Mouse (Mus musculus): Measurements from ENCODE around the gene Gm28539.
"Not testable (repeated sequence)": the region's sequence is repeated elsewhere in the genome, so short reads cannot be mapped to it uniquely, and the experiment has no call there.

Gene Gm28539

DNA sequence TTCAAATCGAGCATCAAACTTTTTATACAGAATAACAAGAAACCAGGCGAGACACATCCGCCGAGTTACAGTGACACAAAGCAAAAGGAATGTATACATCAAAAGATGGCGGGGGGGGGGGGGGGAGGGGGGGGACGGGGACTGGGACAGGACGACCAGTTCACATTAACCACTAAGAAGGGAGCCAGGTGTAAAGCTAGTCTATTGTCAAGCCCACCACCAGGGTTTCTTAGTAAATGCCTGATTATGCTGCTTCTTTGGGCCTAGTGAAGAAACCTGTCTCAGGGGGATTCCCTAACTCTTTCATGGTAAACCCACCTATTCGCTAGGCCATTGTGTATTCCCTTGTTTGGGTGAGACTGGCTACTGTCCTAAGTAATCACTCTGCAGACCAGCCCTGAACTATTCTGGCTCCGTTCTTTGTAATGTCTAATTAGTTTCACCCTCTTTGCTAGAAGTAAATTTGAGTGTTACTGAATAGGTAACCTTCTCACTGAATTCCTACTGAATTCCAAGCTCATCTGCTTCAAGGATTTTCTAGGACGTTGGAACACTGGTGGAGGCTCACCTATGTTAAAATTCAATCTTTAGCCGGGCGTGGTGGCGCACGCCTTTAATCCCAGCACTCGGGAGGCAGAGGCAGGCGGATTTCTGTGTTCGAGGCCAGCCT is 13.3 kb downstream of the Gm28539 start:
- not testable (repeated sequence) for DNase-seq (ENCODE audit: extremely low spot score, low read depth, low spot score)

- DNase-seq (ENCODE audit: extremely low spot score, low read depth, low spot score) = peak; percentile 24
Measured at GRCm38 (mm10) chr16:18858551-18858950, 22.2 kb downstream of the Gm28539 start.

DNA sequence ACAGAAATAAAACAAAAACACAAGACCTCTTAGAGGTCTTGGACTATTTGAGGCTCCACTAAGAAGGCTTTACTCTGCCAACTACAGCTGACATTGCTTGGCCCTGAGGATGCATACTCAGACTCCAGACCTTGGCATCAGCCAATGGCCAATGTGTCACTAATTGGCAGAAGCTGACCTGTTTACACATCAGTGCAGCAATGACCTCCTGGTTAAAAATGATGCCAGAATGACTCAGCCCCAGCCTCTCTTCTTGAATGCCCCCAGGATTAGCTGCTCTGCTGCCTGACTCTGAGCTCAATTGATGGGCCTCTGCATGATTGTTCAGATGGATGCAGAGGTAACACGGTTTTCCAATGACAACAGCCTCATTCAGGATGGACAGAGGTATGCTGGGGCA is 23.8 kb downstream of the Gm28539 start:
- DNase-seq (ENCODE audit: extremely low spot score, low read depth, low spot score) = no peak

GRCm38 (mm10) chr16:18870495-18870894 is 34.1 kb downstream of the Gm28539 start:
- not testable (repeated sequence) for DNase-seq (ENCODE audit: extremely low spot score, low read depth, low spot score)

DNA sequence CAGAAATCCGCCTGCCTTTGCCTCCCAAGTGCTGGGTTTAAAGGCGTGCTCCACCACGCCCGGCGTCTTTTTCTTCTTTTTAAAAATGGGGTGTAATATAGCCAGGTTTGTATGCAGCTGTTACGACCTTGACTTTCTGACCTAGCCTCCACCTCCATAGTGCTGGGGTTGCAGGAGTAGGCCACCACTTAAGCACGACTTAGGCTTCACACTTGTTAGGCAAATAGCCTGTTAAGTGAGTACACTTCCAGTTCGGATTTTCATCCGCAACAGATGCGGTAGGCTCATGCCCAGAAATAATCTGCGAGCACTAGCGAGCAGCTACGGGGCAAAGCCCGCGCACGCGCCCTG is 39.7 kb downstream of the Gm28539 start:
- peak; percentile 26 for DNase-seq (ENCODE audit: extremely low spot score, low read depth, low spot score)

DNA sequence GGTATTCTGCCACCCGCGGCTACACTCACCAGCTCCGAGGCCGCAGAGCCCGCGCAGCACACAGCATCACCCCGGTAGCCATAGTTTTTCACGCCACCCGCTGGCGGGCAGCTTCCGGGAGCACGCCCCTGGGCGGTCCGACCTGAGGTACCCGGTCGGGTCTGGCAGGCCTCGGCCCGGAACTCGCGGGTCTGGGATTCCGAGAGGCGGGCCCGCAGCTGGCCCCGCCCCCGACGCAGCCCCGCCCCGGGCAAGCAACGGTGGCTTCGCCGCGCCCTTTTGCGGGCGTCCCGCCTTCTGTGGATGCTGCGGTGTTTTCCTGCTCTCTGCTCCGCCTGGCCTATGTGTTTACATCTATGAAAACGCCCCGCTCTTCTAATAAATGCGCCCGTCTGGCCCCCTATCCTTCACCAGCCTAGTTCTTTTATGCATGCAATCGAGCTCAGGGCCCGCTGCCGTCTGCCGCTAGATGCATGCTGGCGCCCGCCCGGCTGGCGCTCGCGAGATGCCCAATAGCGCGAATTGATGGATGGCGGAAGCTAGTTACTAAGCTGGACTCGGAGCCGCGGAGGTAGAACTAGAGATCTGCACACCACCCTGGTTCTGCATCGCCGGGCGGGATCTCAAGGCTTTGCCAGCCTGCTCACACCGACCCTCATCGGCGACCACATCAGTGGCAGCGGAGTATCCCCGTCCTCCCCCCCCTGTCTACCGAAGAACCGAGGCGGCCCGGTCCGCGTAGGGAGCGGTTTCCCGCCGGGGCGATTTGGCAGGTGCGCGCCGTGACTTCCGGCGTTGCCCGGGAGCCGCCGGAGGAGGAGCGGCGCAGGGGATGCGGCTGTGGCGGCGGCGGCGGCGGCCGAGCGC is 40.3 kb downstream of the Gm28539 start, which contains the start of the genes Mrpl40 and Hira:
Gene Mrpl40, minus strand, starts transcription at position 421 of the 867 bp plus-strand sequence.
Gene Hira, plus strand, starts transcription at position 596 of the 867 bp plus-strand sequence.
- peak; percentile 66 for DNase-seq (ENCODE audit: extremely low spot score, low read depth, low spot score)

- peak; percentile 22 for DNase-seq (ENCODE audit: extremely low spot score, low read depth, low spot score)
Measured at GRCm38 (mm10) chr16:18877386-18878090, 41.2 kb downstream of the Gm28539 start.

DNA sequence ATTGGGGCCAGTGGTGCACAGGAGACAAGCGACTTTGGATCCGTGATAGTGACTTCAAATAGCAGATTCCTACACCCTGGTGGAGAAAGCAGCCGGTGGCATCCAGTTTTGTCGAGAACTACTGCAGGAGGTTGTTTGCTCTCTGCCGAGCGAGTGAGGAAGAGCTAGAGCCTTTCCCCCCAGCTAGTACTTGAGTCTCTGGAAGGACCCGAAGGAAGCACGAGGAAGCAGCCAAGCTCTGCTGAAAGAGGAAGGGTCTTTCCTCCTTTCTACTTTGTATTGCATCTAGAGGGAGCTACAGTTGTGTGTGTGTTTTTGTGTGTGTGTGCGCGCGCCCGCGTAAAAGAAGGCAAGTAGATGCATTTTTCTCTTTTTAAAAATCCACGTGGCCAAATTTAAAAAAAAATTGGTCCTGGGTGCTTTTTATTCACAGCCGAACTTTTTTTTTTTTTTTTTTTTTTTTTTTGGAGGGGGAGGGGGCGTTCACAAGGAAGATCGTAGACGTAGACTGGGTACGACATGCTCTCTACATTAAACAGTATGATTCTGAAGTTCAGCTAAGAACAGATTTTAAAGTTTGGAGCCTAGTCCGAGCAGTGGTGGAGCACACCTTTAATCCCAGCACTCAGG is 41.8 kb downstream of the Gm28539 start:
- DNase-seq (ENCODE audit: extremely low spot score, low read depth, low spot score) = no peak

GRCm38 (mm10) chr16:18884044-18884443 is 47.7 kb downstream of the Gm28539 start:
- DNase-seq (ENCODE audit: extremely low spot score, low read depth, low spot score) = no peak

- DNase-seq (ENCODE audit: extremely low spot score, low read depth, low spot score) = no peak
Measured at GRCm38 (mm10) chr16:18893840-18894372, 57.5 kb downstream of the Gm28539 start.

- no peak for DNase-seq (ENCODE audit: extremely low spot score, low read depth, low spot score)
Measured at GRCm38 (mm10) chr16:18895249-18895648, 58.9 kb downstream of the Gm28539 start.

DNA sequence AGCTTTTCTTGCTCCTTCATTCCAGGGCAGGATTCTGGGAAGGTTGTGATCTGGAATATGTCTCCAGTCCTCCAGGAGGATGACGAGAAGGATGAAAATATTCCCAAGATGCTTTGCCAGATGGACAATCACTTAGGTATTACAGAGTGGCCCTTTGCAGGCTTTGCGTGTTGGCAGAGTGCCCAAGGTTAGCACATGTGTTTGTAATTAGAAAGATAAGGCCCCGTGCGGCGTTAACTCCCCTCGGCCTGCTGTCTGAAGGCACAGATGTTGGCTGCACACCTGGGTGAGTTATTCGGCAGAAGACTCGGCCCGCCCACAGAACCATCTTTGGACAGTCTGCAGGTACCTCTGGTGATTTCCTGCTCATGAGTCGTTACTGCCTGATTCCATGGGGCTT is 60.0 kb downstream of the Gm28539 start:
- DNase-seq (ENCODE audit: extremely low spot score, low read depth, low spot score) = no peak

DNA sequence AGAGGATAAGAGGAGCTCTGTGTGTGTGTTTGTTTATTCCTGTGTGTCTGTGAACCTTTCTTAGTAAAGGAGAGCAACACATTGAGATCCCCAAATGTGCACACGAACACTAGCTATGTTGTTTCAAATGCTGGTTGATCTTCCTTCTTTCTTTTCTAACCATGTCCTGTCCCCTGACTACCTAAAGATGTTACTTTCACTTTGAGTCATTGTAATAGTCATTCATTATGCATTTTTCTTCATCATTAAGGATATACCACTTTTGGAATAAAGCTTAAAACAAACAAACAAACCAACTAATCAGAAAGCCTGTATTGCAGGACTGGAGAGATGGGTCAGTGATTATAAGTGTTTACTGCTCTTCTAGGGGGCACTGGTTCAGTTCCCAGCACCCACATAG is 69.3 kb downstream of the Gm28539 start:
- no peak for DNase-seq (ENCODE audit: extremely low spot score, low read depth, low spot score)

GRCm38 (mm10) chr16:18916064-18916463 is 79.7 kb downstream of the Gm28539 start:
- no peak for DNase-seq (ENCODE audit: extremely low spot score, low read depth, low spot score)

DNA sequence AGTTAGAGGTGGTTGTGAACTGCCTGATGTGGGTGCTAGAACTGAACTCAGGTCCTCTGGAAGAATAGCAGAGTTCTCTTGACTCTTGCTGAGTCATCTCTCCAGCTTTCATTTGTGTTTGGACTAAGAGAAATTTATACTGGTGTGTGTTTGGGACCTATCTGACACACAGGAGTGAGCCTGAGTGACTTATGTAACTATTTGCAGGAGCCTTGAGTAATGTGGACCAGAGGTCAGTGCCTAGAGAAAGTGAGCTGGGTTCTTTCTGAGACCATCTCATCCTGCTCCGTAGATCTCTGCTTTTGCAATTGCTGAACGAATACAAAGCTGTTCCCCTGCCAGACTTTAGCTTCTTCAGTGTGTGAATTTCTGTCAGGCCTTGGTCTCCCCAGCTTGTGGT is 85.4 kb downstream of the Gm28539 start:
- no peak for DNase-seq (ENCODE audit: extremely low spot score, low read depth, low spot score)

DNA sequence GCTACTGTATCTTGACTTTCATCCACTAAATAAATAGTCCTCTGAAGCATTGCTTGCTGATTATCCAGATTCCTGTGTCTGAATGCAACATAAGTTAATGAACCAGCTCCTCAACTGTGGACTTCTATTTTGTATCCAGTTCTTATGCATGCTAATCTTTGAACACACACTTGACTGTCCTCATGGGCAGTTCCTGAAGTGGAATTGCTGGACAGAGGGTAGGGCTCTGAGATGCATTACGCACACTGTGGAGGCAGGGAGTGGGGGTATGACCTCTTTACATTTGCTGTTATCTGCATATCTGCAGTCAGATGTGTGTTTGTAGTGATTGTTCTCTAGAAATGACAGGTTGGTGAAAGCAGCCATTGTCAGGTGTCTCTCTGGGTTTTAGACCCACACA is 91.6 kb downstream of the Gm28539 start:
- no peak for DNase-seq (ENCODE audit: extremely low spot score, low read depth, low spot score)

GRCm38 (mm10) chr16:18938321-18939082 is 102.1 kb downstream of the Gm28539 start:
- DNase-seq (ENCODE audit: extremely low spot score, low read depth, low spot score) = no peak

- DNase-seq (ENCODE audit: extremely low spot score, low read depth, low spot score) = no peak
Measured at GRCm38 (mm10) chr16:18943906-18944305, 107.5 kb downstream of the Gm28539 start.

- no peak for DNase-seq (ENCODE audit: extremely low spot score, low read depth, low spot score)
Measured at GRCm38 (mm10) chr16:18948941-18949340, 112.6 kb downstream of the Gm28539 start.

DNA sequence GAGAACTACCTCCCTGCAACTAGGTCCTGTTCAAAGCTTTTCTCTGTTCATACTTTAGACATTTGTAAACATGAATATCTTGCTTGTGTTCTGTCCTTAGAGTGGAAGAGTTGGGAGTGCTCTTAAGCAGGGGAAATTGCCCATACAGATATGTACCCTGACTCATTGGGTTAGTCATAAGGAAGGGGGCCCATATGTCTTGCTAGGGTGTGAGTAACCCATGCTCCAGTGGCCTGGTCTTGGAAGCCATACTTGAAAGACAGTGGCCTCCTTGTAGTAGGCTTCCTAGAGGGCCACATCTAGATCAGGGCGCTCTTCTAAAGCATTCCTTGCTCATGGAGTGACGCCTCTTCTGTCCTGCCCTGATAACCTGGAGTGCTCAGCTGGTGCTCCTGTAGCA is 114.0 kb downstream of the Gm28539 start:
- no peak for DNase-seq (ENCODE audit: extremely low spot score, low read depth, low spot score)
